Mouse (Mus musculus) monocyte, adult 2 months (primary cell): Measurements from ENCODE around the gene Klf11.
A peak's percentile ranks its signal among the peaks of the same experiment; 100 is the strongest.

Experiments
- DNase-seq, 2 experiments: peaks; one replicate each; pipeline ENCODE4 v3.0.0; 2022; ENCODE audit warnings: low spot score in 2 of 2, low read depth in 1 of 2

The Klf11 gene

DNA sequence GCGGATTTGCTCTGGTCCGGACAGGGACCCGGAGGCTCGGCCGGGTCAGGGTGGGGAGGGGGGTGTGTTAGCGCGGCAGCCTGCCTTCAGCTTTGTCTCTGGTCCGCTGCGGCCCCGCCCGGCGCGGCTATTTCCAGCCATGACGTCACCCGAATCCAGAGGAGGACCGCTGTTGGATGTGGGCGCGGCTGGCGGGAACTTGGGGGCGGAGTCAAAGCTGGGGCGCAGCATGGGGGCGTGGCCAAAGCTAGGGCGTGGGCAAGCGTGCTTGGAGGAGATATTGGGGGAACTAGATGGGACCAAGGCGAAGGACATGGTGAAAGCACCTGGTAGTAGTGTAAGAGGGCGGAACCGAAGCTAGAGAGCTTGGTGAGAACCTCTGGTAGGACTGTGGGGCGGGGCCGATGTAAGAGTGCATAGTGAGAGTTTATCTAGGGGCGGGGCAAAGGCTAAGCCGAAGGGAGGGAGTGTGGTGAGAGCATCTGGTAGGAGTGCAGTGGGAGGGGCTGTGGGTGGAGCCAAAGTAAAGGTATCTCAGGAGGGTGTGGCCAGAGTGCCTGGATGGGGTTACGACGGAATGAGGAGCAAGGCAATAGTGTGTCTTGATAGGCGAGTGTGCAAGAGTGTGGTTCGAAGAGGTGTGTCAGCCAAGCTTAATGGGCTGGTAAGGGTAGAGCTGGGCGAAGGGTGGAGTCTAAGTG is 718 bp downstream of the Klf11 start:
- DNase-seq, result peak; percentile 99

GRCm38 (mm10) chr12:24654065-24654862 is 3.2 kb downstream of the Klf11 start:
- DNase-seq, result no peak

DNA sequence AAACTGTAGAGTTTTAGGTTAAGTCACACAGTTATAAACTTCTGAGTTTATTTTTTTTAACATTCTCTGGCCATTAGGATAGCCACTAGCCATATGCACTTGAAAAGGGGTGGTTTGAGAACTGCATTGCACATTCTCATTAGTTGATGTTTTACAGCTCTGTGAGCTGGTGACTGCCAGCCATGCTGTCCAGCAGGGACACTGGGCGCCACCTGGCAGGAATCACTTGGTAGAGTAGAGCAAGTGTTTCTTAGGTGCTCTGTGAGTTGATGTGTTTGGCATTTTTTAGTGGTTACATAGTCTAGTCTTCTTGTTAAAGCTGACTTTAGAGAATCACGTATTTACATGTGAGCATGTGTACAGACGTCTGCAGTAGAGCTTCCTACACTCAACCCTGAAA is 5.4 kb downstream of the Klf11 start:
- DNase-seq, result no peak

DNA sequence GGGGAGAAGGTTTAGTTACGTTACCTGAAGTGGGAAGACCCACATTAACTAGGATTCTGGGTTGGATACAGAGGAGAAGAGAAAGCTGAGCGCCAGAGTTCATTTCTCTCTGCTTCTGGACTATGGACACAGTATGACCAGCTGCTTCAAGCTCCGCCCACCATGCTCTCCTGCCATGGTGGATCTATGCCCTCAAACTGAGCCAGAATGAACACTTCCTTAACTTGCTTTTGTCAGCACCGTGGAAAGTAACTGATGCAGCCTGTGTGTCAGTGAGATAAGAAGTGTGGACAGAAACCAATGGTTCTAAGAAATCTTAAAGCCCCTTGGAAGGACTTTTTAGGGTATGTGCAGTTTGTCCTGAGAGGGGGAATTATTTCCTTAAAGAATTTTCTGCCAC is 7.9 kb downstream of the Klf11 start:
- DNase-seq, result no peak

- no peak for DNase-seq
Measured at GRCm38 (mm10) chr12:24659923-24660322, 8.8 kb downstream of the Klf11 start.

DNA sequence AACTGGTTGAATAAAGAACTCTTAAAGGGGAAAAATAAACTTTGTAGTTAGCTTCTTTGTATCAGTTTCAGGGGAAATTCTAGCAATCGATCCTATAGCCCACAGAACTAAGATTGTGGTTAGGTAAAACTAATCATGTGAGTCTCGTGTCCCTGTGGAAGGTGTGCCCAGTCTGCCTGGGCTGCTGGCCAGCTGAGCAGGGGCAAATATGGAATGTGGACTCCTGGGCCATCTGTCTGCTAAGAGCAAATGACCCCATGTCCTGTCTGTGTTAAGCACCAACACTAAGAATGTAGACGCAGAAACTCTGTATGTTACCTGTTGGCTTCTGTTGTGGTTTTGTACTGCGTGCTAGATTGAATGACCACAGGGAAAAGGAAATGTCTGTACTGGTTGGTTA is 10.0 kb downstream of the Klf11 start:
- no peak for DNase-seq

GRCm38 (mm10) chr12:24662131-24662530 is 11.1 kb downstream of the Klf11 start:
- DNase-seq, result no peak

- DNase-seq, result no peak
Measured at GRCm38 (mm10) chr12:24680096-24680491, 29.0 kb downstream of the Klf11 start.

DNA sequence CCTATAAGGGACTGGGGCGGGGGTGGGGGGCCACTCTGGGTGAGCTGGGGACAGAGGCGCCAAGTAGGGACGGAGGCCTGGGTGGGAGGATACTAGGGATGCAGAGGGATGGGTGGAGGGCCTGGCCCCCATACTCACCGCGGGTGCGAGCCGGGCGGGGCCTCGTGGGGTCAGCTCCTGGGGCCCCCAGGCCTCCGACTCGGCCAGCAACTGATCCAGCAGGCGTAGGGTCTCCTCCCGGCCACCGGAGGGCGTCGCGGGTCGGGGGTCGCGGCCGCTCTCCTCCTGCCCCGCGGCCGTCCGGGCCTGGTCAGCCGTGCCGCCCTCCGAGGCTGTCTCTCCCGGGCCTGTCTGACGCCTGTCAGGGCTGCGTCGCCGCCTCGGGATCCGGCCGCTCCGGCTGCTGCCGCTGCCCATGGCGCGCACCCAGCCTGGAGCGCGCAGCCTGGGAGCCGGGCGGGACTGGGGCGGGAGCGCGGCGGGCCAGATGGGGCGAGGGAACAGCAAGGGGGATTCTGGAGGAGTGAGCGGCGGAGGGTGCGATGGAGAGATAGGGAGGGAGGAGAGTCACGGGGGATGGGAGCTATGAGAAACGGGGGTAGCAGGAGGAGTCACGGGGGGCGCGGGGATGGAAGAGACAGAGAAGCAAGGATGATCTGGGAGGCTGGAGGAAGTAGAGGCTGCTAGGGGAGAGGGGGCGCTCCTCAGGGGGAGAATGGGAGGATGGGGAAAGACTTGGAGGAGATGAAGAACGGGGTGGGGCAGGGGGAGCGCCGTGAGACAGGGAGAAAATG is 29.6 kb downstream of the Klf11 start:
- no peak for DNase-seq

GRCm38 (mm10) chr12:24681286-24682023 is 30.4 kb downstream of the Klf11 start, which contains the start of gene Cys1:
Cys1 (minus strand) TSS chr12:24681813.
- no peak for DNase-seq

DNA sequence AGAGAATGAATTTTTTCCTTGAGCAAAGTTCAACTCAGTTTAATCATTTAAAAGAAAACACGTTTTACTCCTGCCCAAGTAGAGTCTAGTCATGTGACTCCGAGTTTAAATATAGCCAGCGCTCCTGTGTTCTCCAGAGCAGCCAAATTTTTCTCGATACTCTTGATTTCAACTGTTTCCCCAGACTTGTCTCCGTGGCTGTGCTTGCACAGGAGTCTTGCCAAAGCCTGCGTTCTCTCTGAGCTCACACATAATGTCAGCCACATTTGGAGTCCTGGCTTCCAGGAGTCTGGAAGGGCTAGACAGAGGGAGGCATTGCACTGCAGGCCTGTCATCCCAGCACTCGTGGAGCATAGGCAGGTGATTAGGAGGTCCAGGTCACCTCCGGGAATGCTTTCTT is 31.5 kb downstream of the Klf11 start:
- no peak for DNase-seq

- no peak for DNase-seq
Measured at GRCm38 (mm10) chr12:24683461-24683860, 32.4 kb downstream of the Klf11 start.

- no peak for DNase-seq
Measured at GRCm38 (mm10) chr12:24686038-24686695, 35.1 kb downstream of the Klf11 start.

- no peak for DNase-seq
Measured at GRCm38 (mm10) chr12:24686696-24687346, 35.7 kb downstream of the Klf11 start.

DNA sequence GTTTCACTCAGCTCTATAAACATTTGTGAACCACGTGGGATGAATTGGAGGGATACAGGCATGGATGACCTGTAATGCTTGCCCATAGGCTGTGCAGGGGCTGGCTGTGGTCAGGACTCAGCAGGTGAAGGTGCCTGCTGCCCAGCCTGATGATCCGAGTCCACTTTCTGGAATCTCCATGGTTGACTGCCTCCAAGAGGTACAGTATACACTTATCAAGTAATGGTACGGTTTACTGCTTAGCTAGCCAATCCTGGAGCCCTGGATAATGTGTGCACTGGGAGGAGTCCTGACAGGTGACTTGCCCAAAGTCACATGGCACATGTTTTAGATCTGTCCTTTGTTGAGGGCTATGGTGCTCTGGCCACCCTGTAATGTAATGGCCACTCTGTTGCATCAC is 39.3 kb downstream of the Klf11 start:
- DNase-seq, result no peak

DNA sequence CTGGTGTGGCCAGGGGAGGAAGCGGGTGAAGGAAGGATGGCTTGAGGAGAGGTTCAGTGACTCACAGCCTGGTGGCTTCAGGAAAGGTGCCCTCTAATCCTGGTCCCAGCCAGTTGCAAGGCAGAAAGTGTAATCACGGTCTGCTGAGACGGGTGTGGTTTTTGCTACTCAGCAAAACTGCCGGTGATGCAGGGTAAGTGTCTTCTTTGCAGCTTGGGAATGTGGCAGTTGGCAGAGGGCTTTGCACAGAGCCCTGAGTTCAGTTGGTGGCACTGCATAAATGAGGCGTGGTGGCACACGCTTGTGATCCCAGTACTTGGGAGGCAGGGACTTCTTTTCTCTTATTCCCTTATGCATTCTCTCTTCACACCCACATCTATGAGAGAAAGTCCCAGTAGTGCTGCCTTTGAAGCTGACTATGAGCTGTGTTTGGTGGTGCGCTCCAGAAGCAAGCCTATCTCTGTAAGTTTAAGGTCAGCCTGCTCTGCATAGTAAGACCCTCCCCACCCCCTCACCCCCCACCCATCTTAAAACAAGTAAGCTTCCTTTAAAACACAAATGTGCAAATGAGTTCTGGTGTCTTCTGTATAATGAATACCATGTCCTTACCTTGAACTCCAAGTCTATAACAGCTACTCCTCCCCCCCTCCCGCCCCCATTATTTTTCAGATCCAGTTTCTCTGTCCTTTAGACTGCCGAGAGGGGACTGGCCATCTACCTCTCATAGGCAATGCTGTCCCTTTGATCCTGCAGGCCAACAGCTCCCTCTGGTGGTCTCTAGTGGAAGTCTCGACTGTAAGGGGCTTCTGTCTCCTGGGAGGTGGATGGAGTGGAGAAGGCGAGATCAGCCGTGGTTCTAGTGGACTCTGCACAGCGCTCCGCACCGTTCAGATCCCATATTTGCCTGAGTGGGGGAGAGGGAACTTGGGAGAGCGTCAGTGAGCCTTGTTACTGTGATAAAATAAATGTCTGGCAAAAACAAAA is 45.7 kb downstream of the Klf11 start:
- DNase-seq, result peak in 1 of 2 experiments; percentile 63

DNA sequence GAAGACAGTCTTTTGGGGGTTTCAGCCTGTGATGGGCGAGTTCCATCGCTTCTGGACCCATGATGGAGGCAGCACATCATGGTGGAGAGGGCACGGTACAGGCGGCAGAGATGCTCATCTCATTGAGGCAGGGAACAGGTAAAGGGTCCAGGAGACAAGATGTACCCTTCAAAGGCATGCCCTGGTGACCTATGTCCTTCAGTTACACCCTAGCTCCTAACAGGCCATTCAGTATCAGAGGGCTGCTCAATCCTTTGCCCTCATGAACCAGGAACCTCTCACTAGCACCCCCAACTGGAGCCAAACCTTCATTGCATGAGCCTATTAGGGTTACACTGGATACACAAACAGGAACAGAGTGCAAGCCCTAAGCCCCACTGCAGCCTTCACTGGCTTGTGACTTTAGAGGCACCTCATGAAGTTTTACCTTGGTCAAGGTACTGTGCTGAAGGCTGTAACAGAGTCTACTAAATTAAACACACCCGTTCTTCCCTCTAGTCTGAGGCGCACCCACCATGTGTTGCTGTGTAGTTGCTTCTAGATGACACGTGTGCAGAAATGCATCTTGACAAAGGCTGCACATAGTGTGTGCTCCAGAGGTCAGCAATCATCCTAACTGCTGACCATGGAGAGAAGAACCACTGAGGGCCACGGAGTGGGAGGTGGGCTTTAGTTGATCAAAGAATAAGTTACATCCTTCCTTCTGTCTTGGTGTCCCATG is 46.6 kb downstream of the Klf11 start:
- DNase-seq, result peak in 1 of 2 experiments; percentile 28

- DNase-seq, result no peak
Measured at GRCm38 (mm10) chr12:24698514-24698913, 47.4 kb downstream of the Klf11 start.
